Mouse (Mus musculus) hindbrain, embryonic 16.5 days (tissue): ENCODE data around the gene Zmynd15. TPM values are rescaled to one million over a fixed set of nuclear protein-coding genes. Genes with fewer than 3 reads are reported as not detected.

Experiments
- ATAC-seq: fragments of 200-750 bp; cut with Nextera tagmentation; 2 replicates; pipeline ENCODE4 v1.8.0; 2017; ENCODE audit warnings: moderate TSS enrichment, moderate library complexity
- H3K27ac ChIP-seq: fragments of 300-500 bp; sonication (generic); 2 replicates; pipeline ENCODE4 v1.5.1; 2014; ENCODE audit warnings: low read depth, mild to moderate bottlenecking, control low read depth, low read length, moderate library complexity
- H3K27me3 ChIP-seq: fragments of 300-500 bp; sonication (generic); replicated peaks from 2 replicates; pipeline ENCODE4 v1.6.1; 2014; ENCODE audit warnings: low read length; ENCODE audit not compliant: control insufficient read depth, insufficient read depth
- H3K36me3 ChIP-seq: fragments of 300-500 bp; sonication (generic); 2 replicates; pipeline ENCODE4 v1.6.1; 2014; ENCODE audit warnings: mild to moderate bottlenecking, low read length, moderate library complexity, mixed read lengths; ENCODE audit not compliant: control insufficient read depth, insufficient read depth
- H3K4me1 ChIP-seq: fragments of 300-500 bp; sonication (generic); 2 replicates; pipeline ENCODE4 v1.6.1; 2014; ENCODE audit warnings: low read depth, low read length; ENCODE audit not compliant: control insufficient read depth, insufficient read depth
- H3K4me2 ChIP-seq: fragments of 300-500 bp; sonication (generic); 2 replicates; pipeline ENCODE4 v1.6.1; 2014; ENCODE audit warnings: mild to moderate bottlenecking, low read length, control low read depth, moderate library complexity
- H3K4me3 ChIP-seq: fragments of 300-500 bp; sonication (generic); 2 replicates; pipeline ENCODE4 v1.5.1; 2014; ENCODE audit warnings: mild to moderate bottlenecking, low read length, control low read depth, moderate library complexity
- H3K9ac ChIP-seq: fragments of 300-500 bp; sonication (generic); 2 replicates; pipeline ENCODE4 v1.6.1; 2014; ENCODE audit warnings: low read depth, mild to moderate bottlenecking, control low read depth, low read length, moderate library complexity
- H3K9me3 ChIP-seq: fragments of 300-500 bp; sonication (generic); 2 replicates; pipeline ENCODE4 v1.6.1; 2014; ENCODE audit warnings: mild to moderate bottlenecking, low read length, moderate library complexity; ENCODE audit not compliant: control insufficient read depth
- WGBS: fragments of 180-500 bp; shearing (Covaris S2); extraction: QIAGEN DNeasy Blood & Tissue Kit; methylation state at CpG from one replicate; pipeline ENCODE4 v1.1.7; 2014; 5-methylcytosine and 5-hydroxymethylcytosine counted together
- polyA plus RNA-seq: library from polyadenylated mRNA; unstranded; fragments of >200 nt; fragmentation: Nextera tagmentation; extraction: Ambion mirVana; gene quantifications from 2 replicates; pipeline ENCODE4 v1.2.1, GENCODE M21; 2015

Zmynd15 gene
- polyA plus RNA-seq, 1 experiment from 2014 or later, result 0.86 TPM

GRCm38 (mm10) chr11:70489138-70489537 is 29.9 kb downstream of the Zmynd15 start:
- H3K27ac ChIP-seq, result no peak overlapping the region
- no peaks in the 10 kb centered on the region for H3K27me3 ChIP-seq
- no peak for ATAC-seq
- H3K36me3 ChIP-seq, result no peaks in the 10 kb centered on the region
- no peak overlapping the region for H3K4me3 ChIP-seq
- WGBS, result 82% methylated on average over 3 of the region's 3 CpGs
- H3K4me2 ChIP-seq, result no peak overlapping the region
- no peak overlapping the region for H3K9ac ChIP-seq
- H3K9me3 ChIP-seq, result no peaks in the 10 kb centered on the region
- H3K4me1 ChIP-seq, result no peaks in the 10 kb centered on the region

- Histone ChIP-seq H3K4me3 (no peak overlapping the region), H3K36me3 (no peaks in the 10 kb centered on the region), H3K27me3 (no peaks in the 10 kb centered on the region), H3K9ac (no peak overlapping the region), H3K9me3 (no peaks in the 10 kb centered on the region), H3K27ac (no peak overlapping the region), H3K4me2 (no peak overlapping the region), H3K4me1 (no peaks in the 10 kb centered on the region)
- WGBS, result 89% methylated on average over 6 of the region's 6 CpGs
- ATAC-seq, result no peak
Observed at GRCm38 (mm10) chr11:70489684-70490083, 30.5 kb downstream of the Zmynd15 start.

- H3K27me3 ChIP-seq, result no peaks in the 10 kb centered on the region
- no peaks in the 10 kb centered on the region for H3K36me3 ChIP-seq
- no peaks in the 10 kb centered on the region for H3K9me3 ChIP-seq
- no peak for ATAC-seq
- WGBS, result 74% methylated on average over 14 of the region's 14 CpGs
- no peak overlapping the region for H3K4me2 ChIP-seq
- no peak overlapping the region for H3K4me3 ChIP-seq
- H3K27ac ChIP-seq, result no peak overlapping the region
- H3K4me1 ChIP-seq, result no peaks in the 10 kb centered on the region
- no peak overlapping the region for H3K9ac ChIP-seq
Observed at GRCm38 (mm10) chr11:70499566-70500475, 40.6 kb downstream of the Zmynd15 start.

GRCm38 (mm10) chr11:70500476-70500812 is 41.2 kb downstream of the Zmynd15 start:
- H3K9ac ChIP-seq, result no peak overlapping the region
- 95% methylated on average over 1 of the region's 1 CpGs for WGBS
- ATAC-seq, result no peak
- no peak overlapping the region for H3K4me2 ChIP-seq
- H3K4me3 ChIP-seq, result no peak overlapping the region
- no peaks in the 10 kb centered on the region for H3K4me1 ChIP-seq
- no peaks in the 10 kb centered on the region for H3K9me3 ChIP-seq
- H3K36me3 ChIP-seq, result no peaks in the 10 kb centered on the region
- H3K27ac ChIP-seq, result no peak overlapping the region
- H3K27me3 ChIP-seq, result no peaks in the 10 kb centered on the region

- H3K4me3 ChIP-seq, result no peak overlapping the region
- H3K36me3 ChIP-seq, result no peaks in the 10 kb centered on the region
- H3K4me1 ChIP-seq, result no peaks in the 10 kb centered on the region
- H3K9me3 ChIP-seq, result no peaks in the 10 kb centered on the region
- H3K27me3 ChIP-seq, result no peaks in the 10 kb centered on the region
- H3K4me2 ChIP-seq, result no peak overlapping the region
- WGBS, result 77% methylated on average over 3 of the region's 3 CpGs
- no peak overlapping the region for H3K9ac ChIP-seq
- ATAC-seq, result no peak
- H3K27ac ChIP-seq, result no peak overlapping the region
Observed at GRCm38 (mm10) chr11:70502018-70502417, 42.8 kb downstream of the Zmynd15 start.

GRCm38 (mm10) chr11:70504970-70505369 is 45.7 kb downstream of the Zmynd15 start, which contains the start of gene Tm4sf5:
Tm4sf5 (plus strand) TSS chr11:70505244.
- Histone ChIP-seq H3K27me3 (0 out of 2 replicates have a peak, but pooled peaks cover 2% of the 10 kb centered on the region), H3K4me1 (peaks cover 3% of the 10 kb centered on the region), H3K4me2 (no peak within 1 kb of the TSS), H3K4me3 (no peak within 1 kb of the TSS), H3K36me3 (no peaks in the 10 kb centered on the region), H3K9ac (no peak within 1 kb of the TSS), H3K9me3 (no peaks in the 10 kb centered on the region), H3K27ac (no peak within 1 kb of the TSS)
- WGBS, result 87% methylated on average over 9 of the region's 9 CpGs
- no peak for ATAC-seq

GRCm38 (mm10) chr11:70506385-70506784 is 47.2 kb downstream of the Zmynd15 start:
- H3K9ac ChIP-seq, result no peak overlapping the region
- H3K4me2 ChIP-seq, result no peak overlapping the region
- no peak overlapping the region for H3K4me3 ChIP-seq
- WGBS, result 22% methylated on average over 4 of the region's 4 CpGs
- H3K4me1 ChIP-seq, result peaks cover 3% of the 10 kb centered on the region
- no peak overlapping the region for H3K27ac ChIP-seq
- ATAC-seq, result no peak
- H3K36me3 ChIP-seq, result no peaks in the 10 kb centered on the region
- H3K27me3 ChIP-seq, result peaks cover 4% of the 10 kb centered on the region; the same call in 1 of the 2 replicates
- H3K9me3 ChIP-seq, result no peaks in the 10 kb centered on the region

- peaks cover 3% of the 10 kb centered on the region for H3K4me1 ChIP-seq
- 78% methylated on average over 7 of the region's 7 CpGs for whole genome bisulfite sequencing
- H3K27ac ChIP-seq, result no peak overlapping the region
- no peak for ATAC-seq
- no peaks in the 10 kb centered on the region for H3K36me3 ChIP-seq
- no peak overlapping the region for H3K9ac ChIP-seq
- no peak overlapping the region for H3K4me2 ChIP-seq
- H3K9me3 ChIP-seq, result no peaks in the 10 kb centered on the region
- peaks cover 4% of the 10 kb centered on the region; the same call in 1 of the 2 replicates for H3K27me3 ChIP-seq
- H3K4me3 ChIP-seq, result no peak overlapping the region
Observed at GRCm38 (mm10) chr11:70506962-70507515, 47.8 kb downstream of the Zmynd15 start.

GRCm38 (mm10) chr11:70509753-70510564 is 50.7 kb downstream of the Zmynd15 start:
- peak; percentile 79 for ATAC-seq
- H3K27me3 ChIP-seq, result peaks cover 4% of the 10 kb centered on the region; the same call in 1 of the 2 replicates
- WGBS, result 10% methylated on average over 19 of the region's 19 CpGs
- H3K4me2 ChIP-seq, result peak overlapping the region; percentile 46
- no peak overlapping the region for H3K27ac ChIP-seq
- no peaks in the 10 kb centered on the region for H3K9me3 ChIP-seq
- H3K9ac ChIP-seq, result peak overlapping the region; percentile 36
- H3K36me3 ChIP-seq, result no peaks in the 10 kb centered on the region
- H3K4me3 ChIP-seq, result 0 out of 2 replicates have a peak overlapping the region, but pooled peaks have one; percentile 15
- peaks cover 3% of the 10 kb centered on the region for H3K4me1 ChIP-seq
